Mouse (Mus musculus): ENCODE data around the gene Asb10. TPM values are rescaled to one million over a fixed set of nuclear protein-coding genes. Genes with fewer than 3 reads are reported as not detected.
A peak's percentile ranks its signal among the peaks of the same experiment; 100 is the strongest.
"Not testable (repeated sequence)": the region's sequence is repeated elsewhere in the genome, so short reads cannot be mapped to it uniquely, and the experiment has no call there.

Asb10 gene
- not detected for total RNA-seq (2021)
- long read RNA-seq, experiment 1: 0 reads
- long read RNA-seq, experiment 2: 0 reads

DNA sequence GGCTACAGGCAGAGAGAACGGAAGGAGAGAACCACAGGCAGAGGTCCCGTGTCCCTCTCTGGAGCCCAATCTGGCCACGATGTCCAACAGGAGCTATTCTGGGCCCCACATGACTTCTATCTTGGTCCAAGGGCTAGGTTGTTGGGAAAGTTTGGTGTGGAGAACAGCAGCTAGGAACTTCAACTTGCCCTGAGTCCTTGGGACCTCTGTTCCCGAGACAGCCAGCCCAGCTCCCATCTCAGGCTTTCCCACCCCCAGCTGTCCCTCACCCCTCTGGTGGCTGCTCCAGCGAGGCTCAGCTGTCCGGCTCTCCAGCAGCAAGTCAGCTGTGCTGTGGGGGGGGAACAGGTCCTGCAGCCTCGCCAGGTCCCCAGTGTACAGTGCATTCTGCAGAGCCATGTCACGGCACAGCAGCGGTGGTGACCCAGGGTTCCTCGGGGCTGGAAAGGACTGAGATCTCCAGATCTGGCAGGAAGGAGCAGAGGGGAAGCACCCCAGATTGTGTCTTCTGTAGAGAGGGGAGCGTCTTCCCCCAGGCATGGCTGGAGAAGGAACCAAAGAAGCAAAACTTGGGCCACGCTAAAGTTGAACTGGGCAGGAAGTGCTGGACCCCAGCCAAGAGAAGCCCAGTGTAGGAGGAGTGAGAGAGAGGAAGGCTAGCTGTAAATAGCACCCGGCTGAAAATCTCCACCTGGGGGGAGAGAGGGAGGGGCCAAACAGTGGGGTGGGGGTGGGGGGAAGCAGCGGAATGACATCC lies at the start of gene Asb10:
Gene Asb10, minus strand, starts transcription at position 592 of the 757 bp plus-strand sequence.
- no peak within 1 kb of the TSS for H3K27ac ChIP-seq
- no peak for TF ChIP-seq CTCF (IDR thresholded peaks at IDR 0.05)
- no peak within 1 kb of the TSS for H3K4me3 ChIP-seq
- DNase-seq (ENCODE audit: extremely low spot score in 1 of 2, low spot score in 2 of 2): peak; percentile 28 to 35
- intact Hi-C loops (cut with DNase I): no loop called here

DNA sequence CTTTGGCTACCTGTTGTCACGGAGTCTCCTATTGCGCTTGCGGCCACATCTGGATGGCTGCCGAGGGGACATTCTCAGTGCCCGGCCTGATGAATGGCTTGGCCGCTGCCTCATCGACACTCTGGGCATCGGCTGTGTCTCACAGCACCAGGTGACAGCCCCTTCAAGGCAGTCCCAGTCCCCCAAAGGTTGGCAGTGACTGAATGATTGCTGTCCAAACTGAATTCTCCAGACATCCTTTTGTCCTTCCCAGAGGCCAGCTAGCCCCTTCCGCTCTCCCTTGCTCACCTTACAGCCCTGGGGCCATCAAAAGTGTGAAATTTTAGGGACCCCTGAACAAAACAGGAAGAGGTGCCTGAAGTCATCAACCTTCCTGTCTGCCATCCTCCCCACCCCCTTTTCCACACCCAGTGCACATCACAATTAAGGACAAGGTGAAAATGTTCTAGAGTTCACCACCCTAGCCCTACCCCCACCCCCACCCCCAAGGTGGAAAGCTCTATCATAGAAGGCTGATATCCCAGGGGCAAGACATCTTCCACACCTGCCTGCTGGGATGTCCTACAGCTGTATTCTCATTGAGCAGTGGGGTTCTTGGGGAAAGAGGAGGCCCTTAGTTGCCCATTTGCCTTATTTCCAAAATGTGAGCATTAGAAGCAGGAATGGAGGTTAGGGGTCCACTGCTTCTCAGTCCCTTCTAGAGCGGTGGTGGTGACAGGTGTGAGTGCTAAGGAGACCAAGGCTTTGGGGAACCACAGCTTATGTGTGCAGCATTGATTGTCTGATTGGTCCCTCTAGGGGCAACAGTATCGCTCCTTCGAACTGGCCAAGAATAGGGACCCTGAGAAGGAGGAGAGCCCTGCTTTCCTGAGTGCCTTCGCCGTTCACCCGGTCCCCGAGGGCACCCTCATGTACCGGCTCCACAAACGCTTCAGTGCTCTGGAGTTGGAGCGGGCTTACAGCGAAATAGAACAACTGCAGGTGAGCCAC lies 49.0 kb upstream of the Asb10 start:
- intact Hi-C loops (cut with DNase I): loop anchor here (5.0 kb wide), 1 partner anchor 108 kb away; no protein-coding TSS in a partner anchor
- H3K27ac ChIP-seq: no peak overlapping the region
- no peak for DNase-seq (ENCODE audit: extremely low spot score in 1 of 2, low spot score in 2 of 2)
- no peak overlapping the region for H3K4me3 ChIP-seq
- TF ChIP-seq CTCF (IDR thresholded peaks at IDR 0.05): no peak

GRCm38 (mm10) chr5:24587200-24587577 lies 46.4 kb upstream of the Asb10 start:
- intact Hi-C loops (cut with DNase I): loop anchor here (1.0 to 5.0 kb wide), 2 partner anchors 9 to 105 kb away; no protein-coding TSS in a partner anchor
- Histone ChIP-seq H3K4me3 (peak overlapping the region; percentile 80), H3K27ac (peak overlapping the region; percentile 95)
- peak; percentile 53 to 58 for DNase-seq (ENCODE audit: extremely low spot score in 1 of 2, low spot score in 2 of 2)
- no peak for TF ChIP-seq CTCF (IDR thresholded peaks at IDR 0.05)

GRCm38 (mm10) chr5:24586547-24587199 lies 45.9 kb upstream of the Asb10 start, which contains the start of gene Chpf2:
Chpf2 (plus strand) TSS chr5:24586741.
- peak within 1 kb of the TSS; percentile 80 for H3K4me3 ChIP-seq
- intact Hi-C loops (cut with DNase I): loop anchor here (1.0 to 5.0 kb wide), 2 partner anchors 10 to 104 kb away; no protein-coding TSS in a partner anchor
- TF ChIP-seq CTCF (IDR thresholded peaks at IDR 0.05): no peak; the same call in 1 of the 2 replicates
- peak within 1 kb of the TSS; percentile 95 for H3K27ac ChIP-seq
- DNase-seq (ENCODE audit: extremely low spot score in 1 of 2, low spot score in 2 of 2): peak; percentile 78 to 84

DNA sequence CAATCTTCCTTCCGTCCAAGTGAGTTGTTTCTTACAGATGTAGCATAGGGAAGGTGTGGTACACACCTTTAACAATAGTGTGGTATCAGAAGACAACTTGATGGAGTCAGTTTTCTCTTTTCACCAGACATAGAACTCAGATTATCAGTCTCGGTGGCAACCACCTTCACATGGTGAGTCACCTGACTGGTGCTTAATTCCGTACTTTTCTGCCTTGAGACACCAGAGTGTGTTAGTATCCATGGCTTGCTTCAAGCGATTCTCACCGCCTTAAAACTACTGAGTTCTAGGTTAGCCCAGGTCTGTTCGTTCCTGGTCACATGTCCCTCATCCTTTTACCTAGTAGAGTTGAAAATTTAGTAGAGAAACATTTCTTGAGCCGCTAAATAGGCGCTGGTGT lies 45.3 kb upstream of the Asb10 start:
- H3K4me3 ChIP-seq: peak overlapping the region; percentile 80
- intact Hi-C loops (cut with DNase I): loop anchor here (5.0 kb wide), 1 partner anchor 104 kb away; no protein-coding TSS in a partner anchor
- DNase-seq (ENCODE audit: extremely low spot score in 1 of 2, low spot score in 2 of 2): no peak
- H3K27ac ChIP-seq: peak overlapping the region; percentile 95
- no peak for TF ChIP-seq CTCF (IDR thresholded peaks at IDR 0.05)

DNA sequence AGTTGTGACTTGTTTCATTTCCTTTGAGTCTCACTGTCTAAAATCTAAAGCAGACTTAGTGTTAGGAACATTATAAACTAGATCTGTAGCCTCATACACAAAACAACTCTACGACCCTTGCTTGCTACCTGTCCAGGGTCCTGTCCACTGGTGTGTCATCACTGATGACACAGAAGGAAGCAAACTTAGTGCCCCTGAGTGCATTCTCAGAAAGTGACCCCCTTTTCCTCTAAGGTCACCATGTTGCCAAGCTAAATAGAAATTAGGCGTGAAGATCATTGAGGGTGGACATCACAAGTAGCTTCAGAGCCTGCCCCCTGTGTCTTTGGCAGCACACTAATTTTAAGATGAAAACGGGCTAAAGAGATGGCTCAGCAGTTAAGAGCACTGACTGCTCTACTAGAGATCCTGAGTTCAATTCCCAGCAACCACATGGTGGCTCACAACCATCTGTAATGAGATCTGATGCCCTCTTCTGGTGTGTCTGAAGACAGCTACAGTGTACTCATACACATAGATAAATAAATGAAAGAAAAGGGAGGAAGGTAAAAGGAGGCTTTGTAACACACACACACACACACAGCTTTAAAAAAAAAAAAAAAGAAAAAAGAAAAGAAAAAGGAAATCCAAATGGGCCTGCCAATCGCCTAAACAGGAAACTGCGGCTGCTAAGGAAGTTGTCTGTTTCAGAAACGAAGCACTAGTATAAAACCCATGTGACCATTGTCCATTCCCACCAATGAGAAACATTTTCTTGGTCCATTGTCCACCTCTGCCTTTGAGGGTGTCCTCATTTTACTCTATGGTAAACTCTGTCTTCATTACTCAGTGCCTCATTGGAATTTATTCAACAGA lies 37.6 kb upstream of the Asb10 start:
- peak overlapping the region; percentile 50 for H3K4me3 ChIP-seq
- intact Hi-C loops (cut with DNase I): no loop called here
- no peak; the same call in none of the 2 replicates for TF ChIP-seq CTCF (IDR thresholded peaks at IDR 0.05)
- H3K27ac ChIP-seq: peak overlapping the region; percentile 82
- no peak for DNase-seq (ENCODE audit: extremely low spot score in 1 of 2, low spot score in 2 of 2)

DNA sequence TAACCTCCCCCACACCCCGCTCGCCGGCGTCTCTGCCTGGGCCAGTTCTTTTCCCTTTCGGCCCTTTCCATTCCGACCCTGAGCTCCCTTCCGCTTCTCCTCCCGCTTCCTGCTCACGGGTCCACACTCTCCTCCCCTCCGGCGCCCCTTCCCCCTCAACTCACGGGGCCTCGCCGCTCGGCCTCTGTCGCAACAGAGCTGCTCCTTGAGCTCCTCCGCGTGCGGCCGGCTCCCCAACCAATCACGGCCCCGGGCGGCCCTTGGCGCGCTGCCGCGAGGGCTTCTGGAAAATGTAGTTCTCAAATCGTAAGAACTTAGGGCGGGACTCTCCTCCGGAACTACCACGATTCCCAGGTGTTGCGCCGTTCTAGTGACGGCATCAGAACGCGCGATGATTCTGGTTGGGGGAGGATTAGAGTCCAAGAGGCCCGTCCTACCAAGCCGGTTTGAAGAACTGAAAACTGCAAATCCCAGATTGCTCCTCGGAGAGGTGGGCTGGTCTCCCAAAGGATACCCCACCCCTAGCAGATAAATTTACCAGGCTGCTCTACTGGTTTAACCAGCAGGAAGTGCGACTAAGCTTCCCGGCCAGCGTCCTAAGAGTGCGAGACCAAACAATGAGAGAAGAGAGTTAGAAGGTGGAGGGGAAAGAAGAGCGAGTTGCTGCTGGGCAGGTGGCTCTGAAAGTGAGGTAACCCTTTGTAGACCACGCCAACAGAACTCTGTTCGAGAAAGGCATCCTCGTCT lies 36.6 kb upstream of the Asb10 start, which contains the start of gene Abcf2:
Gene Abcf2, minus strand, starts transcription at position 285 of the 747 bp plus-strand sequence.
- DNase-seq (ENCODE audit: extremely low spot score in 1 of 2, low spot score in 2 of 2): peak; percentile 100
- intact Hi-C loops (cut with DNase I): no loop called here
- TF ChIP-seq CTCF (IDR thresholded peaks at IDR 0.05): no peak; the same call in 1 of the 2 replicates

GRCm38 (mm10) chr5:24576801-24577182 lies 36.0 kb upstream of the Asb10 start:
- no peak for TF ChIP-seq CTCF (IDR thresholded peaks at IDR 0.05)
- intact Hi-C loops (cut with DNase I): no loop called here
- Histone ChIP-seq H3K4me3 (peak overlapping the region; percentile 78), H3K27ac (peak overlapping the region; percentile 86)
- no peak for DNase-seq (ENCODE audit: extremely low spot score in 1 of 2, low spot score in 2 of 2)

More for the DNA sequence above, 36.6 kb upstream of the Asb10 start, which contains the start of gene Abcf2:
- H3K27ac ChIP-seq: peak within 1 kb of the TSS; percentile 86
- H3K4me3 ChIP-seq: peak within 1 kb of the TSS; percentile 78

GRCm38 (mm10) chr5:24575948-24576347 lies 35.2 kb upstream of the Asb10 start:
- Histone ChIP-seq H3K4me3 (no peak overlapping the region), H3K27ac (no peak overlapping the region)
- no peak for TF ChIP-seq CTCF (IDR thresholded peaks at IDR 0.05)
- intact Hi-C loops (cut with DNase I): no loop called here
- DNase-seq (ENCODE audit: extremely low spot score in 1 of 2, low spot score in 2 of 2): no peak

DNA sequence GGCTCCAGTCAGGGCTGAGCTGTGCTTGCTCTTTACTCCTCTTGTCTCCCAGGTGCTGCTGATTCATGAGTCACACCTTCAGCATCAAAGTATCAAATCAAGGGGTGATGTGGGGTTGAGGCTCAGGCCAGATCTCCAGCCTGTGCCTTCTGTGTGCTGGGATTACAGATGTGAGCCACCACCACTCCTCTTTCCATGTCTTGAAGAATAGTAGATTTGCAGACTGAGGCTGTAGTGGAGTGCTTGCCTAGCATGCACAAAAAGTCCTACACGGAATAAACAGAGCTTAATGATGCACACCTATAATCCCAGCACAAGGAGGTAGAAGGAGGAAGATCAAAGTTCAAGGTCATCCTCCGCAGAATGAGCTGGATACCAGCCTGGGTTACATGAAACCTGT lies 15.9 kb upstream of the Asb10 start, which contains the start of gene 4931409K22Rik:
Gene 4931409K22Rik, minus strand, starts transcription at position 101 of the 400 bp plus-strand sequence.
- intact Hi-C loops (cut with DNase I): no loop called here
- Histone ChIP-seq H3K4me3 (no peak within 1 kb of the TSS), H3K27ac (no peak within 1 kb of the TSS)
- no peak for TF ChIP-seq CTCF (IDR thresholded peaks at IDR 0.05)
- DNase-seq (ENCODE audit: extremely low spot score in 1 of 2, low spot score in 2 of 2): no peak

DNA sequence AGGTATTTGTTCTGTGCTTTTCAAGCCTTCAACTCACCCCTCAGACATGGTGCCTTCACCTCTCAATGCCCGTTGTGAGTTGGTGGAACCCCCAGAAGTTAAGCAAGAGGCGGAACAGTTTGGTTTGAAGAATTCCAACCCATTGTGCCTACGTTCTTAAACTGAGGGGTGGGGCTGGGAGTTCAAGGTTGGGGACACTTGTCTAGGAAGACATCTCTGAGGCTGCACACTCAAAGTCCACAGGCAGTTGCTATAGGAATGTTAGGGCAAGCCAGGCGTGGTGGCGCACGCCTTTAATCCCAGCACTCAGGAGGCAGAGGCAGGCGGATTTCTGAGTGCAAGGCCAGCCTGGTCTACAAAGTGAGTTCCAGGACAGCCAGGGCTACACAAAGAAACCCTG lies 14.6 kb upstream of the Asb10 start:
- H3K27ac ChIP-seq; intact Hi-C loops (cut with DNase I); H3K4me3 ChIP-seq; DNase-seq (ENCODE audit: extremely low spot score in 1 of 2, low spot score in 2 of 2): not testable (repeated sequence)
